Mouse (Mus musculus) myocyte (in vitro differentiated cells): ENCODE data around the gene Ctf1.

Experiments
- CEBPB ChIP-seq: IDR thresholded peaks from 2 replicates; pipeline ENCODE4 v1.6.1; 2011; ENCODE audit warnings: mild to moderate bottlenecking, moderate library complexity; ENCODE audit not compliant: poor library complexity, insufficient read depth, severe bottlenecking
- E2F4 ChIP-seq: IDR thresholded peaks from one replicate; pipeline ENCODE4 v1.6.1; 2011; ENCODE audit warnings: mild to moderate bottlenecking, control low read depth, moderate library complexity; ENCODE audit not compliant: insufficient read depth
- MAX ChIP-seq: IDR thresholded peaks from one replicate; pipeline ENCODE4 v1.6.1; 2011; ENCODE audit warnings: low read depth, mild to moderate bottlenecking, control low read depth
- POLR2A ChIP-seq: IDR thresholded peaks from one replicate; pipeline ENCODE4 v1.6.1; 2011; ENCODE audit warnings: low read depth, mild to moderate bottlenecking, control low read depth, moderate library complexity; ENCODE audit not compliant: insufficient read length
- POLR2AphosphoS2 ChIP-seq: IDR thresholded peaks from one replicate; pipeline ENCODE4 v1.6.1; 2011; ENCODE audit warnings: low read depth, control low read depth; ENCODE audit not compliant: insufficient read length
- SRF ChIP-seq: IDR thresholded peaks from one replicate; pipeline ENCODE4 v1.6.1; 2011; ENCODE audit warnings: low read depth; ENCODE audit not compliant: control insufficient read depth, insufficient read length
- TCF12 ChIP-seq: IDR thresholded peaks from one replicate; pipeline ENCODE4 v1.6.1; 2011; ENCODE audit warnings: mild to moderate bottlenecking, control low read depth; ENCODE audit not compliant: poor library complexity, insufficient read depth, severe bottlenecking
- USF1 ChIP-seq: IDR thresholded peaks from one replicate; pipeline ENCODE4 v1.6.1; 2011; ENCODE audit warnings: low read depth, mild to moderate bottlenecking, control low read depth, moderate library complexity

- no peak for TF ChIP-seq POLR2A
- TF ChIP-seq USF1 = no peak
- no peak for TF ChIP-seq MAX
- TF ChIP-seq E2F4 = no peak
- TF ChIP-seq SRF = no peak
- no peak for TF ChIP-seq TCF12
- TF ChIP-seq POLR2AphosphoS2 = no peak
- peak; percentile 38; the same call in 1 of the 2 replicates for TF ChIP-seq CEBPB
Measured at GRCm38 (mm10) chr7:127674977-127675376, 37.6 kb upstream of the Ctf1 start.
